Mouse (Mus musculus): ENCODE measurements at regions not wholly inside any gene's neighbourhood (a gene's known extent, or its start where the extent isn't known, plus 50 kb on each side); places are given as distances from the start of the nearest gene placed in this dataset.

GRCm38 (mm10) chr6:66478326-66478964, 56.7 kb upstream of the Mad2l1 start:
- no peaks in the 10 kb centered on the region for H3K4me1 ChIP-seq (ENCODE audit: control insufficient read depth, insufficient read depth, low read length)

GRCm38 (mm10) chr6:66479576-66479975, 55.6 kb upstream of the Mad2l1 start:
- ATAC-seq (replicated peaks; ENCODE audit: insufficient number of reproducible peaks, low FRiP score, low TSS enrichment) = no peak
- Histone ChIP-seq H3K9me3 (replicated peaks; ENCODE audit: control insufficient read depth, low read length) (no peaks in the 10 kb centered on the region), H3K9ac (ENCODE audit: low read depth, low read length) (no peak overlapping the region), H3K27ac (ENCODE audit: low read depth, low read length) (no peak overlapping the region), H3K36me3 (ENCODE audit: control insufficient read depth, insufficient read depth, low read length) (no peaks in the 10 kb centered on the region), H3K4me1 (ENCODE audit: control insufficient read depth, insufficient read depth, low read length) (no peaks in the 10 kb centered on the region), H3K4me3 (ENCODE audit: low read depth, low read length) (no peak overlapping the region), H3K4me2 (no peak overlapping the region), H3K27me3 (ENCODE audit: control insufficient read depth, insufficient read depth, low read length) (no peaks in the 10 kb centered on the region)
- 49% methylated on average over 5 of the region's 5 CpGs for WGBS (ENCODE audit: insufficient replicate concordance)

More at GRCm38 (mm10) chr6:66478326-66478964, 56.7 kb upstream of the Mad2l1 start:
- H3K27me3 ChIP-seq (ENCODE audit: control insufficient read depth, insufficient read depth, low read length) = no peaks in the 10 kb centered on the region
- H3K9ac ChIP-seq (ENCODE audit: low read depth, low read length) = no peak overlapping the region
- no peaks in the 10 kb centered on the region for H3K36me3 ChIP-seq (ENCODE audit: control insufficient read depth, insufficient read depth, low read length)
- no peak overlapping the region for H3K27ac ChIP-seq (ENCODE audit: low read depth, low read length)
- ATAC-seq (replicated peaks; ENCODE audit: insufficient number of reproducible peaks, low FRiP score, low TSS enrichment) = no peak
- no peak overlapping the region for H3K4me3 ChIP-seq (ENCODE audit: low read depth, low read length)
- H3K9me3 ChIP-seq (replicated peaks; ENCODE audit: control insufficient read depth, low read length) = no peaks in the 10 kb centered on the region
- H3K4me2 ChIP-seq = no peak overlapping the region
- WGBS (ENCODE audit: insufficient replicate concordance) = 47% methylated on average over 4 of the region's 4 CpGs

- H3K4me2 ChIP-seq = no peak overlapping the region
- H3K4me1 ChIP-seq (ENCODE audit: control insufficient read depth, insufficient read depth, low read length) = no peaks in the 10 kb centered on the region
- ATAC-seq (replicated peaks; ENCODE audit: insufficient number of reproducible peaks, low FRiP score, low TSS enrichment) = no peak
- no peaks in the 10 kb centered on the region for H3K27me3 ChIP-seq (ENCODE audit: control insufficient read depth, insufficient read depth, low read length)
- 60% methylated on average over 2 of the region's 2 CpGs for WGBS (ENCODE audit: insufficient replicate concordance)
- H3K36me3 ChIP-seq (ENCODE audit: control insufficient read depth, insufficient read depth, low read length) = no peaks in the 10 kb centered on the region
- no peaks in the 10 kb centered on the region for H3K9me3 ChIP-seq (replicated peaks; ENCODE audit: control insufficient read depth, low read length)
- no peak overlapping the region for H3K27ac ChIP-seq (ENCODE audit: low read depth, low read length)
- no peak overlapping the region for H3K4me3 ChIP-seq (ENCODE audit: low read depth, low read length)
- H3K9ac ChIP-seq (ENCODE audit: low read depth, low read length) = no peak overlapping the region
Measured at GRCm38 (mm10) chr6:66480207-66480606, 55.0 kb upstream of the Mad2l1 start.

GRCm38 (mm10) chr6:66482797-66483196, 52.4 kb upstream of the Mad2l1 start:
- no peak overlapping the region for H3K4me3 ChIP-seq (ENCODE audit: low read depth, low read length)
- no peaks in the 10 kb centered on the region for H3K9me3 ChIP-seq (replicated peaks; ENCODE audit: control insufficient read depth, low read length)
- no peak overlapping the region for H3K9ac ChIP-seq (ENCODE audit: low read depth, low read length)
- no peaks in the 10 kb centered on the region for H3K27me3 ChIP-seq (ENCODE audit: control insufficient read depth, insufficient read depth, low read length)
- ATAC-seq (replicated peaks; ENCODE audit: insufficient number of reproducible peaks, low FRiP score, low TSS enrichment) = no peak
- H3K36me3 ChIP-seq (ENCODE audit: control insufficient read depth, insufficient read depth, low read length) = no peaks in the 10 kb centered on the region
- WGBS (ENCODE audit: insufficient replicate concordance) = 82% methylated on average over 3 of the region's 3 CpGs
- no peak overlapping the region for H3K27ac ChIP-seq (ENCODE audit: low read depth, low read length)
- no peaks in the 10 kb centered on the region for H3K4me1 ChIP-seq (ENCODE audit: control insufficient read depth, insufficient read depth, low read length)
- no peak overlapping the region for H3K4me2 ChIP-seq

Measured in heart, embryonic 11.5 days (tissue).